Mouse (Mus musculus) spleen, adult 2 months (tissue): Measurements from ENCODE around the gene Stx1a. TPM values are rescaled to one million over a fixed set of nuclear protein-coding genes. Genes with fewer than 3 reads are reported as not detected.

Source experiments
- DNase-seq, 2 experiments: peaks; one replicate each; pipeline versions ENCODE4 v3.0.0 to v3.0.0-alpha.2; 2012 to 2021; ENCODE audit warnings: low spot score in 2 of 2, low read depth in 1 of 2
- H3K27ac ChIP-seq: fragments of 200-500 bp; 2 replicates; pipeline ENCODE4 v1.5.1; 2012; ENCODE audit warnings: low read length, inconsistent platforms; ENCODE audit not compliant: insufficient read depth
- H3K27me3 ChIP-seq: fragments of 200-500 bp; 2 replicates; pipeline ENCODE4 v1.6.1; 2012; ENCODE audit warnings: mild to moderate bottlenecking, moderate library complexity, low read length, inconsistent platforms; ENCODE audit not compliant: control insufficient read depth, insufficient read depth
- H3K36me3 ChIP-seq: fragments of 200-500 bp; 2 replicates; pipeline ENCODE4 v1.6.1; 2012; ENCODE audit warnings: mild to moderate bottlenecking, low read length, inconsistent platforms; ENCODE audit not compliant: control insufficient read depth, insufficient read depth
- H3K4me1 ChIP-seq: fragments of 200-500 bp; 2 replicates; pipeline ENCODE4 v1.6.1; 2011; ENCODE audit warnings: inconsistent platforms; ENCODE audit not compliant: control insufficient read depth, insufficient read depth, insufficient read length
- H3K4me3 ChIP-seq: fragments of 200-500 bp; 2 replicates; pipeline ENCODE4 v1.5.1; 2011; ENCODE audit warnings: mild to moderate bottlenecking, inconsistent platforms; ENCODE audit not compliant: insufficient read depth, insufficient read length; ENCODE audit errors: extremely low read depth
- CTCF ChIP-seq: fragments of 200-500 bp; IDR thresholded peaks from 2 replicates; pipeline ENCODE4 v1.5.1; 2011; ENCODE audit warnings: mild to moderate bottlenecking, inconsistent platforms; ENCODE audit not compliant: insufficient read depth, insufficient read length, insufficient replicate concordance; ENCODE audit errors: extremely low read depth
- POLR2A ChIP-seq: fragments of 200-500 bp; IDR thresholded peaks from 2 replicates; pipeline ENCODE4 v1.6.1; 2011; ENCODE audit warnings: low read depth, low read length, inconsistent platforms
- WGBS: fragments of 180-500 bp; shearing (Covaris S2); methylation state at CpG from one replicate; pipeline ENCODE4 v1.1.7; 2018; 5-methylcytosine and 5-hydroxymethylcytosine counted together
- polyA plus RNA-seq: library from polyadenylated mRNA; depleted of rRNA; stranded (reverse); fragments of >200 nt; gene quantifications from 2 replicates; pipeline ENCODE4 v1.2.3, GENCODE M21; 2012

Stx1a gene
- polyA plus RNA-seq, 1 experiment = 8.5 TPM

GRCm38 (mm10) chr5:135012671-135013441, 10.4 kb upstream of the Stx1a start:
- Histone ChIP-seq H3K36me3 (no peaks in the 10 kb centered on the region), H3K27me3 (no peaks in the 10 kb centered on the region), H3K27ac (no peak overlapping the region), H3K4me1 (peaks cover 4% of the 10 kb centered on the region; the same call in 1 of the 2 replicates), H3K4me3 (no peak overlapping the region)
- TF ChIP-seq POLR2A = no peak
- peak; percentile 90; the same call in 1 of the 2 replicates for TF ChIP-seq CTCF
- peak; percentile 66 to 78 for DNase-seq
- 25% methylated on average over 16 of the region's 16 CpGs for WGBS

- Histone ChIP-seq H3K27ac (no peak overlapping the region), H3K36me3 (no peaks in the 10 kb centered on the region), H3K4me1 (0 out of 2 replicates have a peak, but pooled peaks cover under 1% of the 10 kb centered on the region), H3K4me3 (no peak overlapping the region), H3K27me3 (no peaks in the 10 kb centered on the region)
- peak; percentile 63 to 84 for DNase-seq
- no peak for TF ChIP-seq POLR2A
- TF ChIP-seq CTCF = peak; percentile 94; the same call in 1 of the 2 replicates
- WGBS = 13% methylated on average over 7 of the region's 7 CpGs
Observed at GRCm38 (mm10) chr5:135015497-135015896, 7.8 kb upstream of the Stx1a start.

DNA sequence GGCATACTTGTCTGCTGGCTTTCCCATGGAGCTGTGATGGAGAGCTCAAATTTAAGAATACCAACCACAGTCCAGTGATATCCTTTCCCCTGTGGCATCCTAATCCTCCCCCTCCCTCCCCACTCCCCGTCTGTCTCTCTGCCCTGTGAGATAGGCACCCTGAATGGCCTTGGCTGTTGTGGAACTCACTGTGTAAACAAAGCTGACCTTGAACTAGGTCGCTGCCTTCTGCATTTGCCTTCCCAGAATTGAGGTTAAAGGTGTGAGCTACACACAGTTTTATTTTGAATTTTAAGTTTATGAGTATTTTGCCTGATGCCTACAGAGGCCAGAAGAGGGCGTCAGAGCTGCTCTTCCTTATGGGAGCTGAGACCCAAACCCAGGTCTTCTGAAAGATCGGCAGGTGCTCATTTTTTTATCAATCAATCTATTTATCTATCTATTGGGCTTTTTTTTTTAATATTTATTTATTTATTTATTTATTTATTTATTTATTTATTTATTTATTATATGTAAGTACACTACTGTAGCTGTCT, 7.0 kb upstream of the Stx1a start:
- Histone ChIP-seq H3K27me3 (no peaks in the 10 kb centered on the region), H3K27ac (no peak overlapping the region), H3K4me1 (no peaks in the 10 kb centered on the region), H3K4me3 (no peak overlapping the region), H3K36me3 (no peaks in the 10 kb centered on the region)
- TF ChIP-seq POLR2A (no peak), CTCF (no peak)
- no peak for DNase-seq
- 70% methylated on average over 4 of the region's 4 CpGs for WGBS

DNA sequence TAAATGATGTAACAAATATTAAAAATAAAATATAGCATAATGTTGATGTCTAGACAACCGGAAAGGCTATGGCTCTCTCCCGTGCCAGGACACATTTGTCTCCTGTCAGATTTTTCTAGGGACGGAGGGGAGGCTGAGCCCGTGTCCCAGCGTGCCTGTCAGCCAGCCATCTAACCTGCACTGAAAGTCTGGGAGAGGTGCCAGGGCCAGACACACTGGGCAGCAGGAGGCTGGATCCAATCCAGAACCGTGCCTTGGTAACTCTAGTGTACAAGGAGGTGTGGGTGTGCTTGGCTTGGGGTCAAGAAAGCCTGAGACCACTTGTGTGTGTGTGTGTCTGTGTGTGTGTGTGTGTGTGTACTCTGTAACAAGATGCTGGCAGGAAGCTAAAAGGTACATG, 1.5 kb upstream of the Stx1a start:
- Histone ChIP-seq H3K27ac (no peak overlapping the region), H3K4me3 (no peak overlapping the region), H3K36me3 (no peaks in the 10 kb centered on the region), H3K4me1 (peaks cover 11% of the 10 kb centered on the region; the same call in 1 of the 2 replicates), H3K27me3 (peaks cover 2% of the 10 kb centered on the region; the same call in 1 of the 2 replicates)
- TF ChIP-seq CTCF = no peak
- no peak for TF ChIP-seq POLR2A
- 75% methylated on average over 6 of the region's 6 CpGs for WGBS
- no peak for DNase-seq

DNA sequence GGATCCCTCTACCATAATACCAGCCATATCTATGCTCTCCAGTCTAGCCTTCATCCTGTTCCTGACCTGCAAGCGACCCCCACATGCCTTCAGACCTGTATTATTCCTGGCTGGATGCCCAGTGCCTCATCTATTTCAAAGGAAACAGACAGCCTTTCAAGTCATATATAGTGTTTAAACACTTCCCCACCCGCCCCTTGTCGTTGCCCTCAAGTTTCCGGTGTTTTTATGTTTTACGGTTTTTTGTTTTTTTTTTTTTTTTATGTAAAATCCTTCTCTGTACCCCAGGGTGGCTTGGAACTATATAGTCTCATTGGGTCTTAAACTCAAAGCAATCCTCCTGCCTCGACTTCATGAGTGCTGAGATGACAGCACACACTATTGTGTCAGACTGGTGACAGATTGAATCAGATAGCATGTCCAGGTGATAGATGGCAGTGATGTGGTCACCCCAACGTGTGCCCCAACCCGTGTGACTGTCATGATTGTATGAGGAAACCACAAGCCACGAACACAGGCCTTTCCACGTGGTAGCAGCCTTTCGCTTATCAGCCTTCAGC, 1.5 kb downstream of the Stx1a start:
- 5% methylated on average over 11 of the region's 11 CpGs for WGBS

GRCm38 (mm10) chr5:135025899-135026298, 2.6 kb downstream of the Stx1a start:
- DNase-seq = no peak
- Histone ChIP-seq H3K4me3 (no peak overlapping the region), H3K4me1 (peaks cover 11% of the 10 kb centered on the region; the same call in 1 of the 2 replicates), H3K27ac (no peak overlapping the region), H3K27me3 (peaks cover 2% of the 10 kb centered on the region; the same call in 1 of the 2 replicates), H3K36me3 (no peaks in the 10 kb centered on the region)
- TF ChIP-seq POLR2A = no peak
- TF ChIP-seq CTCF = no peak
- WGBS = 30% methylated on average over 7 of the region's 7 CpGs

More for the DNA sequence above, 1.5 kb downstream of the Stx1a start:
- peak in 1 of 2 experiments; percentile 59 for DNase-seq
- Histone ChIP-seq H3K27ac (no peak overlapping the region), H3K4me1 (peaks cover 11% of the 10 kb centered on the region; the same call in 1 of the 2 replicates), H3K4me3 (no peak overlapping the region), H3K27me3 (peaks cover 2% of the 10 kb centered on the region; the same call in 1 of the 2 replicates), H3K36me3 (no peaks in the 10 kb centered on the region)
- no peak for TF ChIP-seq POLR2A
- no peak for TF ChIP-seq CTCF
